Mouse (Mus musculus): ENCODE results near the gene Mat1a. TPM values are rescaled to one million over a fixed set of nuclear protein-coding genes. Genes with fewer than 3 reads are reported as not detected.

Gene Mat1a
- total RNA-seq, 2 experiments from 2014 or later: 6.4 to 97.7 TPM

DNA sequence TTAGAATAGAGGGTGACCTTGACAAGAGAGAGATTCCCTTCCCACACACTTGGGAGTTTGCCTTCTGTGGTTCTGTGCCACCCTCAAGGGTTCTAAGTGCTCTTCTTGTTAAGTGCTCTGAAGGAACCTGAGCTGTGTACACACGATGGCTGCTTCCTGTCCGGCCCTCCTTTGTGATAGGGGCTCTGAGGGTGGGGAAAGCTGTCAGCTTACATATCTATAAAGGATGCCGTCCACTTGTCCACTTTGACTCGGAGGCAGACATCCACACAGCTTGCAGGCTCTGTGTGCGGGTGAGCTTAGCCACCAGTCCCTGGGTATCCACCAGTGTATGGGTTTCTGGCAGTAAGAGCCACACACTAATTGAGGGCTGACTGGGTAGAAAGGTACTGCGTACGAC is 26.7 kb downstream of the Mat1a start, which contains the start of gene Sftpa1:
Gene Sftpa1, plus strand, starts transcription at position 243 of the 400 bp plus-strand sequence.
- DNase-seq (ENCODE audit: low spot score in 2 of 2): no peak

DNA sequence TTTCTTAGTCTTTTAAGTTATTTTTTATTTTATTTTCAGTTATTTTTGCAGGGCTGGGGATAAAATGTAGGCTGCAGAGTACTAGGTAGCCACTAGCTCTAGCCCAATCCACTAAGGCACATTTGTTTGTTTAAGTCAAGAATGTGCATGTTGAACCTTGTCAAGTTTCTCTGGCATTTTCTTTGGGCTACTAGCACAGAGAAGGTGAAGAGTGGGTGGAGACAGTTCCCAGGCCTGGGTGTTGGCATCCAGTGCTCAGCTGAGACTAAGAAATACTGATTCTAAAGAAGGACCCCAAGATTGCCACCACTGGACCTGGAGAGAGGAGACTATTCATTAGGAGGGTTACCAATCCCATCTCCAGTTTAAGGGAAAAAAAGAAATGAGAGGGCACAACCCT is 32.2 kb downstream of the Mat1a start:
- DNase-seq (ENCODE audit: low spot score in 2 of 2): no peak

- no peak for DNase-seq (ENCODE audit: low spot score in 2 of 2)
Observed at GRCm38 (mm10) chr14:41140686-41141085, 35.9 kb downstream of the Mat1a start.

- no peak for DNase-seq (ENCODE audit: low spot score in 2 of 2)
Observed at GRCm38 (mm10) chr14:41146035-41146434, 41.2 kb downstream of the Mat1a start.

DNA sequence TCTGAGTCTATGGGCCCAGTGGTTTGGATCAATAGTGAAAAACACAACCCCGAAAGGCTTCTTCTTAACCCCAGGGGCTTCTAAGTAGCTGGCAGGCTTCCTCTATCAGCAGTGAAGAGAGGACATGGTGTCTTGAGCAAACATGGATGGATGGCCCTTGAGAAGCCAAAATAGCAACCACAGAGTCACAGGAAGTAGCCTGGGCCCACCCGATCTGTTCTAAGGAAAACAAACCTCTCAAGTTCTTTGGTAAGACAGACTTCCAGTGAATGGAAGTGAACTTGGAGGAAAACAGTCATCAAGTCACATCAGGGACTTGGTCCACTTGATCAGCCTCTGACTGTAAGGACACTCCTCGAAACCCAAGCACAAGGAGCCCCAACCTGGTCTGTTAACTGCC is 42.1 kb downstream of the Mat1a start:
- DNase-seq (ENCODE audit: low spot score in 2 of 2): no peak

DNA sequence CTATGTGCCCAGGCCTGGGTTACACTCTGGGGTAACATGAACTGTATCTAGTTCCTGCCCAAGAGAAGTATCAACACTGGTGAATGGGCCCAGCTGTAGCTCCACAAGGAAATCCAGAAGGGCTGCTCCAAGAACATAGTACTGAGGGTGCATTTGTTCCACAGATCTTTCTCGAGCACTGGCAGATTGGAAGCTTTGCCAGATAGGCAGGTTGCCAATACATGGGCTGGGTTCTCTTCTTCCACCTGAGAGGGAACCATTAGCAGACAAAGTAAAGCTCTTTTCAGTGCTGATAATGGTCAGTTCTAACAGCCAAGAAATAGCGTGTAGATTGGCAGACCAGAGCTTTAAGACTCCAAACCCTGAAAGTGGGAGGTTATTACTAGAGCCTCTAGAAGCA is 42.5 kb downstream of the Mat1a start:
- no peak for DNase-seq (ENCODE audit: low spot score in 2 of 2)

DNA sequence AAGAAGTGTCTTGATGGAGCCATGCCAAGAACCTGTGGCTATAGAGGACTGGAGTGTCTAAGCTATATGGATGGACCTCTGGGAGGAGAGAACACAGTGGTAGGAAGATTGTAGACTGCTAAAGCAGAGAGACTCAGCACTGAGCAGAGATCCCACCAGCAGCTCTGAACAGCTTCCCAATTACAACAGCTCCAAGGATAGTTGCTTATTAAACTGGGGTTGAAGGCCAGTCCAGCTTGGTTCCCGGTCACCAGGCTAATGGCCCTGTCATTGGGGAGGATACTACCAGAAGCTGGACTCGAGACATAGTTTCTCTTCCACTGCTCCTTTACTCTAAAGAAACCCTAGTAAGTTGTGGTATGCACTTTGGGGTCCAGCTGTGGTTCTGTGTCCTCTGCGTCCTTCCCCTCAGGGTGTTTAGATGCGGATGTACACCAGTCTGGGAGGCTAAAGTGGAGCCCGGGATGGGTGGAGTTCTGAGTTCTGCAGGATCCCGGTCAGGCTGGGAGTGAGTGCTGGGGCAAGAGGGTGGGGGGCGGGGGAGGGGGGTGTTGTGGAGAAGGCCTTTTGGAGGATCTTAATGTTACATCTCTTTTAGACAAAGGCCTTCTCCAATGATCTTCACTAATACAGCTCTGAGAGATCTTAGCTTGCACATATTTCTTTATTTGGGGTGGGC is 46.5 kb downstream of the Mat1a start, which contains the start of gene Mbl1:
Gene Mbl1, plus strand, starts transcription at position 239 of the 679 bp plus-strand sequence.
- no peak for DNase-seq (ENCODE audit: low spot score in 2 of 2)

DNA sequence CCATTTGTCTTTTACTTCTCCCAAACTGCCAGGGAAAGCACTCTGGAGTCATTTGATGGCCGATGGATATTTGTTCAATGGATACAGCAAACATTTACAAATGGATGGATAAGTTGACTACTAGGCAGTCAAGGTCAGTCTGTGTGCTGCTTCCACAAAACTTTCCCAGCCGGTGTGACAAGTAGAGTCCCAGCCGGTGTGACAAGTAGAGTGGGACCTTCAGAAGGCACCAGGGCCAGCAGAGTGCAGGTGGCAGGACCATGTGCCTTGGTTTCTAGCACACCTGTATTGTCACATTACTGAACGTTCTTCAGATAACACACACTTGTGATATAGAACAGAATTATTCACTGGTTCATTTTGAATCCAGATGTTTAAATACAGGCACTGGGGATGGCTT is 55.2 kb downstream of the Mat1a start:
- DNase-seq (ENCODE audit: low spot score in 2 of 2): no peak

- no peak for DNase-seq (ENCODE audit: low spot score in 2 of 2)
Observed at GRCm38 (mm10) chr14:41160743-41161142, 55.9 kb downstream of the Mat1a start.

GRCm38 (mm10) chr14:41162663-41163062 is 57.8 kb downstream of the Mat1a start:
- DNase-seq (ENCODE audit: low spot score in 2 of 2): no peak

DNA sequence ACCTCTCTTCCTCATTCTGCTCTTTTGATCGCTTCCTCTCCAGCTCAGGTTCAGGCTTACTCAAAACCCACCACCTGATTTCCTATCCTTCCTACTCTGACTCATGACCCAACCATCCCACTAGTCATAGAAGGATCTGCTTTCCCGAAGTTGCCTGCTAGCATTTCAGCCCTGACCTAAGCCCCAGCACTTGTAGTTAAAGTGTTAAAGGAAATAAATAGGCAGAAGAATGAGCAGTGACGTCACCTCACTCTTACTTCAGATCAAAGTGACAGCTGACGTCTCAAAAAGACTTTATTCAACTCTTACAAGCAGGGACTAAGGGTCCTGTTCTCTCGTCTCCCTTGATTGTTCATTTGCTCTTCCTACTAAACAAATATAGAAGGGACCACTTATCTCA is 62.4 kb downstream of the Mat1a start:
- DNase-seq (ENCODE audit: low spot score in 2 of 2): no peak

GRCm38 (mm10) chr14:41168567-41168966 is 63.7 kb downstream of the Mat1a start:
- DNase-seq (ENCODE audit: low spot score in 2 of 2): no peak

DNA sequence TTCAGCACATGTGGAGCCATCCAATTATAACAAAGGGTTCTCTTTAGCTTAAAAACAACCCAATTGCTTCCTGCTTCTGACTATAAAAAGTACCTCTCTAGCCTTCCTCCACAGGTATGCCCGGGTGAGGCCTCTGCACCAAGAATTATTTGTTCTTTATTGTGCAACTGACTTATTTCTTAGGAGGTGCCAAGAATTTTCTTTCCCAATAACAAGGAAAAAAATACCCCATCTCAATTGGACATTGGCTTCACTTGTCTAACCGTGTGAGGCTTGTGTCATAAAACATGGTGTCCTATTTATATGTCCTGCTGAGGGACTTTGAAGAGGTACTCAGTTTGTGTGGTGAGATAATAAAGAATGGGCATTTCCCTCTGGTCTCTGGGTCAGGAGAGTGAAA is 65.7 kb downstream of the Mat1a start:
- no peak for DNase-seq (ENCODE audit: low spot score in 2 of 2)

Other genes with a start within 250 kb of the Mat1a start
- 1 to 10 TPM; 3.4 to 3.6 TPM for gene Sh2d4b, start 211.8 kb upstream of the Mat1a start, total RNA-seq (2021)
- 10 to 100 TPM; 54.0 to 57.9 TPM for gene Tspan14, start 138.2 kb upstream of the Mat1a start, total RNA-seq (2021)
- 10 to 100 TPM; 75.5 to 79.0 TPM for gene Fam213a, start 91.2 kb upstream of the Mat1a start, total RNA-seq (2021)
- gene Dydc2, start 35.8 kb upstream of the Mat1a start, total RNA-seq (2021): under 1 TPM; 0.65 to 0.76 TPM
- gene Dydc1, start 32.1 kb upstream of the Mat1a start, total RNA-seq (2021): under 1 TPM in 1 of 2 experiments, not detected in 1; 0.31 TPM
- under 1 TPM in 1 of 2 experiments, not detected in 1; 0.34 TPM for gene Sftpa1, start 26.7 kb downstream of the Mat1a start, total RNA-seq (2021)
- 10 to 100 TPM in 1 of 2 experiments, under 1 TPM in 1; 0.36 to 12.9 TPM for gene Mbl1, start 46.4 kb downstream of the Mat1a start, total RNA-seq (2021)
- not detected for gene Sftpd, start 80.1 kb downstream of the Mat1a start, total RNA-seq (2021)
- gene Gm2832, start 173.8 kb downstream of the Mat1a start, total RNA-seq (2021): not detected
- gene Gm5798, start 243.6 kb downstream of the Mat1a start, total RNA-seq (2021): not detected

Data from adrenal gland, postnatal 4 days (tissue).